Mouse (Mus musculus) testis, adult 2 months (tissue): Measurements from ENCODE around the gene Timm13. TPM values are rescaled to one million over a fixed set of nuclear protein-coding genes. Genes with fewer than 3 reads are reported as not detected.

Experiments
- H3K27ac ChIP-seq: fragments of 200-500 bp; 2 replicates; pipeline ENCODE4 v1.5.1; 2012; ENCODE audit warnings: low read depth, low read length; ENCODE audit not compliant: control insufficient read depth, insufficient read depth
- H3K27me3 ChIP-seq: fragments of 200-500 bp; 2 replicates; pipeline ENCODE4 v1.6.1; 2012; ENCODE audit warnings: mild to moderate bottlenecking, low read length, moderate library complexity; ENCODE audit not compliant: control insufficient read depth, insufficient read depth
- H3K36me3 ChIP-seq: fragments of 200-500 bp; 2 replicates; pipeline ENCODE4 v1.6.1; 2012; ENCODE audit warnings: mild to moderate bottlenecking, low read length; ENCODE audit not compliant: control insufficient read depth, insufficient read depth
- H3K4me1 ChIP-seq: fragments of 200-500 bp; 2 replicates; pipeline ENCODE4 v1.6.1; 2012; ENCODE audit warnings: low read length; ENCODE audit not compliant: control insufficient read depth, insufficient read depth
- H3K4me3 ChIP-seq: fragments of 200-500 bp; 2 replicates; pipeline ENCODE4 v1.5.1; 2012; ENCODE audit warnings: low read depth, mild to moderate bottlenecking, low read length, moderate library complexity, mixed read lengths; ENCODE audit not compliant: control insufficient read depth
- CTCF ChIP-seq: fragments of 200-500 bp; IDR thresholded peaks from 2 replicates; pipeline ENCODE4 v1.5.1; 2012; ENCODE audit warnings: low read depth, mild to moderate bottlenecking, inconsistent platforms, low read length, moderate library complexity; ENCODE audit not compliant: control insufficient read depth, insufficient read depth, insufficient replicate concordance
- POLR2A ChIP-seq: fragments of 200-500 bp; IDR thresholded peaks from 2 replicates; pipeline ENCODE4 v1.6.1; 2012; ENCODE audit warnings: low read depth, mild to moderate bottlenecking, inconsistent platforms, low read length, moderate library complexity; ENCODE audit not compliant: control insufficient read depth
- polyA plus RNA-seq: library from polyadenylated mRNA; depleted of rRNA; stranded (reverse); fragments of >200 nt; gene quantifications from 2 replicates; pipeline ENCODE4 v1.2.3, GENCODE M21; 2012

Gene Timm13
- polyA plus RNA-seq, 1 experiment, result 76.7 TPM

DNA sequence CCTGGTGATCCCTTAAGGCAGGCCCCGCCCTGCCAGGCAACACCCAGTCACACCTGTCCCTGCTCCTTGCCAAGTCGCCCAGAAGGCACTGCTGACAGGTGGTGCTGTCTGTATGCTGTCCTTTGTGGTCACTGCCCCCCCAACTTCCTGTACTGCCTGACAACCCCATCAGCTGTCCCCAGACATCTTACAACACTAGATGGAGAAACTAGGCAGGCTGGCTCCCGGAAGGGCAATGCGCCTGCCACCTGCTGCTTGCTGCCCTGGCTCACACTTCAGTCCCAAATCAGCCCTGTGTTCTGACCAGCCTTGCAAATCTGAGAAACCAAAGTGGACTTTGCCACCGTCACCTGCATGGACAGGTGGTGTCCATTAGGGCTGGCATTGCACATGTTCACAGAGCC lies 13.5 kb upstream of the Timm13 start:
- H3K4me3 ChIP-seq, result no peak overlapping the region
- TF ChIP-seq POLR2A, result no peak
- no peak for TF ChIP-seq CTCF
- no peaks in the 10 kb centered on the region for H3K36me3 ChIP-seq
- H3K27me3 ChIP-seq, result no peaks in the 10 kb centered on the region
- H3K27ac ChIP-seq, result no peak overlapping the region
- H3K4me1 ChIP-seq, result peaks cover 4% of the 10 kb centered on the region

DNA sequence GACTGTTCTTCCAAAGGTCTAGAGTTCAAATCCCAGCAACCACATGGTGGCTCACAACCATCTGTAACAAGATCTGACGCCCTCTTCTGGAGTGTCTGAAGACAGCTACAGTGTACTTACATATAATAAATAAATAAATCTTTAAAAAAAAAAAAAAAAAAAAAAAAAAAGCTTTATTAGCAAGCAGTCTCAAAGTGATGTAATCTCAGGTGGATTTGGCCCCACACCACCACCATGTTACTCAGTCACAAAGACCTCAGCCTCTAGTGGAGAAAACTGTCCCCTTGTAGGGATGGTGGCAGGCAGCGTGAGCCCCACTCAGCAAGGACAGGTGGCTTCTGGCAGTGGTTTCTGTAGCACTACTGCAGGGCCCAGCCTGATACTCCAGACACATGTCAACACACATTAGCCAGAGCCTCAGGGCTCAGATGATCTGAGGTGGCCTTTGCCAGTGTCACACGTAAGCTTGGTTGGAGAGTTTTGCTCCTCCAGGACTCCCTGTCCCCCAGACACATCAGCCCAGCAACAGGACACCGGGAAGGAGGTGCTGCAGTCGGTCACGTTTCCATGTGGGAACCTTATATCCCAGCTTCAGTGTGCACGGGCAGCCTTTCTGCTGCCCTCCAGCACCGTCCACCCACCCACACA lies 12.7 kb upstream of the Timm13 start:
- H3K4me1 ChIP-seq, result peaks cover 4% of the 10 kb centered on the region
- no peaks in the 10 kb centered on the region for H3K36me3 ChIP-seq
- H3K27ac ChIP-seq, result no peak overlapping the region
- H3K4me3 ChIP-seq, result no peak overlapping the region
- TF ChIP-seq POLR2A (no peak), CTCF (no peak)
- no peaks in the 10 kb centered on the region for H3K27me3 ChIP-seq

DNA sequence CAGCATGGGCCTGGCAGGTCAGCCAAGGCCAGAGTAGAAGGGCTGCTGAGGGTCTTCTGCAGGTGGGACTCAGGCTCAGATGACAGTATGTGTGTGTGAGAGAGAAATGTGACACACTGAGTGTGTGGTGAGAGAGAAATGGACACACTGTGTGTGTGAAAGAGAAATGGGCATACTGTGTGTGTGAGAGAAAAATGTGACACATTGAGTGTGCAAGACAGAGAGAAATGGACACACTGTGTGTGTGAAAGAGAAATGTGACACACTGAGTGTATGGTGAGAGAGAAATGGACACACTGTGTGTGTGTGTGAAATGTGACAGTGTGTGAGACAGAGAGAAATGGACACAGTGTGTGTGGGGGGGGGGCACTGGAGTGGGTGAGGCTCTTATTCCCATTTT lies 11.1 kb upstream of the Timm13 start:
- Histone ChIP-seq H3K36me3 (no peaks in the 10 kb centered on the region), H3K27me3 (no peaks in the 10 kb centered on the region), H3K27ac (no peak overlapping the region)

DNA sequence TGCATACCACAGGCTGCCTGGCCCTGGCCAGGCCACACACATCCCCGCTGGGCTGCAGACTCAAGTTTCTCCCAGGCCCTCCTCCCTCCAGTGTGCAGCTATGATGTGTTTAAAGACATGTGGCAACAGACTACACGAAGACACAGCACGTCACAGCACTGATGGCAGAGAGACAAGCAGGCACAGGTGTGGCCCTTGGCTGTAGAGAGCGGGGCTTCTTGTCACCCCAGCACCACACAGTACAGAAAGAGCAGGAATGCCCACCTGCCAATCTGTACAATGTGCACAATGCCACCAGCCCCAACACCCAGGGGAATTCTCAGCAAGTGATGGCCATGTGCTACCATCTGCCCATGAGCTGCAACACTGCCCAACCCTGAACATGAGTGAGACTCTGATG lies 10.6 kb upstream of the Timm13 start:
- no peaks in the 10 kb centered on the region for H3K36me3 ChIP-seq
- no peaks in the 10 kb centered on the region for H3K27me3 ChIP-seq
- H3K4me1 ChIP-seq, result peaks cover 3% of the 10 kb centered on the region; the same call in 1 of the 2 replicates
- no peak overlapping the region for H3K4me3 ChIP-seq
- no peak overlapping the region for H3K27ac ChIP-seq
- TF ChIP-seq POLR2A (no peak), CTCF (no peak)

More for the DNA sequence above, 11.1 kb upstream of the Timm13 start:
- no peak overlapping the region for H3K4me3 ChIP-seq
- H3K4me1 ChIP-seq, result peaks cover 3% of the 10 kb centered on the region; the same call in 1 of the 2 replicates
- TF ChIP-seq POLR2A, result no peak
- TF ChIP-seq CTCF, result no peak

DNA sequence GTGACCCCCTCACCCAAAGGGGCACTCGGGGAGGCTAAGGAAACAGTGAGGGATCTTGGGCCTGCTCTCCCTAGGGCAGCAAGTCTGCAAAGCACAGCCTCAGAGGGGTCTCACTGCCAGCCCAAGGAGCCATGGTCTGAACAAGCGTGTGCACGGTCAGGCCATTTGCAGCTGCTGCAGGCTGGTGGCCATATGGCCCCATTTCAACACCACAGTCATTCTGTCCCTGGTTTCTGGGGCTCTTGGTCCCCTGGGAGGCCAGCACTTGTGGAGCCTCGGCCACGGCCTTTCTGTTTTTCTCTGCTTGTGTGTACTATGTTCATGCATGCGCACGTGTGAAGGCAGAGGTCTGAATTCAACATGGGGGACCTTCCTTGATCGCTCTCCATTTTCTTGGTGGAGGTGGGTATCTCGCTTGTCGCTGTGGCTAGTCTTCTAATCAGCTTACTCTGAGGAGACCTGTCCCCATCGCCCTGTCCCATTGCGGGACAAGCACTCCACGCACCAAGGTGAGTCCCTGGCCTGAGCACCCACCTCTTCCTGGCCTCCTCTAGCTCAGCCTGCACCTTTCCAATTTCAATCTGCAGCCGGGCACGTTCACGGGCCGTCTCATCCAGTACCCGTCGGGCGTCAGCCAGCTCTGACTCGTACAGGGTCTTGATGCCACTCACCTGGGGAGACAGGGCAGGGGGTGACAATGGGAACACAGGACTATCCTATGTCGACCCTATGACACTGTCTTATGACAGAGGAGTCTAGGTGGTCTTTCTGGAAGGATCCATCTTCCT lies 8.8 kb upstream of the Timm13 start:
- Histone ChIP-seq H3K36me3 (no peaks in the 10 kb centered on the region), H3K4me1 (peaks cover 5% of the 10 kb centered on the region; the same call in 1 of the 2 replicates), H3K4me3 (no peak overlapping the region; the same call in 1 of the 2 replicates), H3K27ac (no peak overlapping the region), H3K27me3 (no peaks in the 10 kb centered on the region)
- no peak for TF ChIP-seq CTCF
- no peak for TF ChIP-seq POLR2A

DNA sequence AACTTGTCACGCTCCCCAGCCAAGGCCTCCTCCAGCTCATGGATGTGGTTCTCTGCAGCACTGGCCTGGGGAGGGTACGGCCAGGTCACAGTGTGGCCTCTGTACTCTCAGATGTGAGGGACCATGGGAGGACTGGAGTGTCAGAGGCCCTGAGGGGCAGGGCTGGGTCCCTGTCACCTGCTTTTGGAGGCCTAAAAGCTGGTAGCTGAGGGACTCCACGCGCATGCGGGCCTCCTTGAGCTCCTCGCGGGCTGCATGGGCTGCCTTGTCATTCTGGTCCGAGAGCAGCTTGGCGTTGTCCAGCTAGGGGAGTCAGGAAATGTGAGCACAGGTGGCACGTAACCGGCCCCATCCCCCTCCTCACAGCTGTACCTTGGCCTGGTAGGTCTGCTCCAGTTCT lies 3.9 kb upstream of the Timm13 start:
- Histone ChIP-seq H3K27me3 (no peaks in the 10 kb centered on the region), H3K36me3 (no peaks in the 10 kb centered on the region), H3K4me3 (peak overlapping the region; percentile 87), H3K27ac (no peak overlapping the region), H3K4me1 (peaks cover 13% of the 10 kb centered on the region)
- TF ChIP-seq POLR2A, result no peak
- no peak for TF ChIP-seq CTCF

DNA sequence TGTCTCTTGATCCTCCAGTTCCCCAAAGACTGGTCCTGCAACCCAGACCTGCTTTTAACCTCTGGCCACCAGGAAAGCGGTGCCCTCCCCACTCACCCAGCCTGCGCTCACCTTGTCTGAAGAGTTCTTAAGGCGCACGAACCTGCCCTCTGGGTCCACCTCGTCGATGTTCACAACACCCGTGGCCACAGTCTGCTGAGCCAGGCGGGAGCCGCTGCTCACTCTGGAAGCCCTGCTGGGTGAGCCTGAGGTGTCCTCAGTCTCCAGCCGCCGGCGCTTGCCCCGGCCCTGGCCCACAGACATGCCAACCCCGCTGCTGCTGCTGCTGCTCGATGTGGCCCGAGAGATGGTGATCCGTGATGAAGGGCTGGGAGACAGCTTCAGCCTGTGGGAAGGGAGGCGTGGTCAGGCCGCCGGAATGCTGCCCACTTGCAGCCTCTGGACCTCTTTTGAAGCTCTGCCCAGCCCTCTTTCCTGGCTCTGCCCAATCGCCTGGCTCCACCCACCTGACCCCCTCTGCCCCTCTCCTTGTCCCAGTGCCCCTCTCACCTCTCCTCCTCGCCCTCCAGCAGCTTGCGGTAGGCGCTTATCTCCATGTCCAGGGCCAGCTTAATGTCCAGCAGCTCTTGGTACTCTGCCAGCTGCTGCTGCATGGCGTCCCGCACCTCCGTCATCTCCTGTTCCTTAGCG lies 3.4 kb upstream of the Timm13 start:
- no peak for TF ChIP-seq POLR2A
- no peak for TF ChIP-seq CTCF
- H3K36me3 ChIP-seq, result no peaks in the 10 kb centered on the region
- peak overlapping the region; percentile 87 for H3K4me3 ChIP-seq
- H3K27ac ChIP-seq, result no peak overlapping the region
- no peaks in the 10 kb centered on the region for H3K27me3 ChIP-seq
- H3K4me1 ChIP-seq, result peaks cover 15% of the 10 kb centered on the region
